Mouse (Mus musculus) frontal cortex, postnatal 14 days (tissue): ENCODE results near the gene Elane.
A peak's percentile ranks its signal among the peaks of the same experiment; 100 is the strongest.
"Not testable (repeated sequence)": the region's sequence is repeated elsewhere in the genome, so short reads cannot be mapped to it uniquely, and the experiment has no call there.

Experiments used
- DNase-seq, 2 experiments: peaks; one replicate each; pipeline ENCODE4 v3.0.0; 2022; ENCODE audit warnings: low spot score in 2 of 2

Gene Elane

DNA sequence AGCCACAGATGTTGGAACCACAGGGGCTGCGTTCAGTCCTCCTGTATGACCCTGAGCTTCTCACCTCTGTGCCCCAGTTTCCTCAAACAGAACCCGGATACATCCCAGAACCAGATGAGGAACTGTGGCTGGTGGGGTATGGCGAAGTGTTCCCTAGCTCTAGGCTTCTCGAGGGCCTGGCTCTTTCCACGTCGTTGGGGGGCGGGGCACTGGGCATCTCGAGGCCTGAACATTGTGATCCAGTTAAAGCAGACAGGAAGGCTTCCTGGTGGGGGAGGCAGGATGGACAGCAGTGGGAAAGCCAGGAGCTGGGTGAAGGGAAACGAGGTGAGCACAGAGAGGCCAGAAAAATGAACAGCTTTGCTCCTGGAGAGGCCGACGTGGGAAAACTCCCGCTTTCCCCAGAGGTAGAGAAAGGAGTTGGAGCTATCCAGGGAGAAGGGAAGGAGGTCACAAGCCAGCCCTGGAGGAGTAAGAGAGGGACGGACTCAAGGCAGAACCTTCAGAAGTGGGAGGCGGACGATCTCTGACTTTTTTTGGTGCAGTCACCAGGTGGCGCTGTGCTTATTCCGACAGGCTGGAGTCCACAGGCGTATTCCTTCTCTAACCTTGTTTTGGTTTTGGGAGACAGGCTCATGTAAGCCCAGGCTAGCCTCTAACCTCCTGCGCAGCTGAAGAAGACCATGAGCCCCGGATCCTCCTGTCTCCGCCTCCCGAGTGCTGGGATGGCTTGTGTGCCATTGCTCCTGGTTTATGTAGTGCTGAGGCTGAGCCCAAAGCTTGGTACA lies 2.6 kb upstream of the Elane start:
- peak in 1 of 2 experiments; percentile 71 for DNase-seq

DNA sequence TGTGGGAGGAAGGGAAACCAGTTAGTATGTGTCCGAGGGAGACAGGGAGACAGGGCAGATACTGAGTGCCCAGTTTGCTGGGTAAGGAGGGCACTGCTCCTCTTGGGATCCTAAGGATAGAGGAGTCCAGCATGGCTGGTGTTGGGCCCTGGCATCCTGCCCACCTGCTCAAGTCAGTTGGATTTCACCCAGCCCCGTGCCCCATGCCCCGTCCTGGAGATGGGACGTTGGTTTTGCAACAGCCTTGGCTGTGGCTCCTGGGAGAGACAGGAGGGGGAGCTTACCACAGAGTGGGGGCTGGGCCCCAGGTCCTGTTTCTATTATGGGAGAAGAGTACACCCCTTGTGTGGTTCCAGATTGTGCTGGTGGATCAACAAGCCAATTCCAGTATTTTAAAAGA lies 1.6 kb upstream of the Elane start:
- DNase-seq = no peak

- DNase-seq = not testable (repeated sequence)
These were observed 1.1 kb upstream of the Elane start for GRCm38 (mm10) chr10:79884938-79885337.

GRCm38 (mm10) chr10:79886611-79887010 lies 564 bp downstream of the Elane start:
- DNase-seq = no peak

- no peak for DNase-seq
These were observed 3.3 kb downstream of the Elane start for GRCm38 (mm10) chr10:79889386-79889785.

- no peak for DNase-seq
These were observed 4.6 kb downstream of the Elane start, which contains the start of gene Cfd for GRCm38 (mm10) chr10:79890670-79891069. Gene Cfd (plus strand): TSS chr10:79890853.

DNA sequence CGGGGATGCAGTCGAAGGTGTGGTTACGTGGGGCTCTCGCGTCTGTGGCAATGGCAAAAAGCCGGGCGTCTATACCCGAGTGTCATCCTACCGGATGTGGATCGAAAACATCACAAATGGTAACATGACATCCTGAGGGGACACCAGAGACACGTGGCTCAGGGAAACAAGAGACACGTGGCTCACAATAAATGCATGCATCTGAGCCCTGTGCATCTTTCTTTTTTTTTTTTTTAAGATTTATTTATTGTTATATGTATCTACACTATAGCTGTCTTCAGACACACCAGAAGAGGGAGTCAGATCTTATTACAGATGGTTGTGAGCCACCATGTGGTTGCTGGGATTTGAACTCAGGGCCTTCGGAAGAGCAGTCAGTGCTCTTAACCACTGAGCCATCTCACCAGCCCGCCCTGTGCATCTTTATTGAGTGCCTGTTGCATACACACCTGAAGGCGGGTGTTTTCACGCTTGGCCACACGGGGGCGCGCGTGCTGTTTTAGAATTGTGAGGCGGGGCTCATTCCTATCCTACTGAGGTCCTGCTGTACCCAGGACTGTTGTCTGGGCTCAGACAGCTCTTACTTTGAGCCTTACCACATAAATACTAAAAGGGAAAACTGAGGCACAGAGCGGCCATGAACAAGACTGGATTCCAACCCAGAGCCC lies 6.5 kb downstream of the Elane start:
- peak in 1 of 2 experiments; percentile 68 for DNase-seq

DNA sequence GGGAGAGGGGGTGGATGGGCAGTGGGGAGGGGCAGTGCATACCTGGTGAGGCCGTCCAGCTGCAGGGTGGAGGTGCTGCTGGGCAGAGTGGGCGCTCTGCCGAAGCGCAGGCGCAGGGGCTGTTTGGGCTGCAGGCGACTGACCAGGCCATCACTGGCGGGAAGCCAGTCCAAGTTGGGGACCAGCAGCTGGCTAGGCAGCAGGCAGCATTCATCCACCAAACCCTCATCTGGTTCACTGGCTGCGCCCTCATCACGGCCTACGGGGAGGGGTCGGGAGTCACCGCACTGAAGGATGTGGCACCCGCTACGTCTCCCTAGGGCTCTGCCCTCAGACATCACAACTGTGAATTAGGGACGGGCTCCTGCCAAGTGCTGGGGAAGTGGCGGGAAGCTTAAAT lies 10.3 kb downstream of the Elane start:
- DNase-seq = no peak

GRCm38 (mm10) chr10:79896814-79897213 lies 10.8 kb downstream of the Elane start:
- DNase-seq = no peak

DNA sequence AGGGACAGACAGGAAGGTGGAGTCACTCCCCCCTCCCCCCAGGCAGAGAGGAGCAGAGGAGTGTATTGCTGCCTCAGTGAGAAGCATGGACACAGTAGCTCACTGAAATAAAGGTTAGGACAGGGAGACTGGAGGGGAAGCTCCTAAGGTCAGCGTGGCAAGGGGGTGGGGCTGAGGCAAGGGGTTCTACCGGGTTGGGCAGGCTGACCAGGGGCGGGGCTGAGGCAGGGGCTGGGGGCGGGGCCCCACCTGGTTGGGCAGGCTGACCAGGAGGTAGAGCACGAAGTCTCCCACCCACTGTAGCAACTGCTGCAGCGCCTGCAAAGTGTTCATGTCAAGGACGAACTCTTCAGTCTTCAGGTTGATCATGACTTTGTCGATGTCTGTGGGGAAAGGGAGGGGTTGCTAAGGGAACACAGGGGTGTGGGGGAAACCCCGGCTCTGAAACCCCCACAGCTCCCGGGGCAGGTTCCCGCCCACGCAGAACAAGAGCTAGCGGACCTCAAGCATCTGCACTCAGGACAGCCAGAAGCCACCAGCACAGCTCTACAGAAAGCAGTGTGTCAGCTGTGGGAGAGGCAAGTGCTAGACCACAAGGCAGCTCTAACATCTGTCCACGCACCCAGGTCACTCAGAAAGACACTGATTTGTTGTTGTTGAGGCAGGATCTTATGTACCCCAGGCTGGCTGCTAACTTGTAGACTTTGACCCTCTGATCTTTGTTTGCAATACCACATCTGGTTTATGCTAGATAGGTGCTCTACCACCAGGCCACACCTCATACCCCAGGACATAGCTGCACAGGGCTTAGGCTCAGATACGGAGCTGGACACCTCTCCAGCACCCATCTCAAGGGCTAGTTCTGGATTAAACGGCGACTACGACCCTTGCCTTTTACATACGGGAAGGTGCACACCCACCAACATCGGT lies 11.5 kb downstream of the Elane start:
- no peak for DNase-seq

GRCm38 (mm10) chr10:79900951-79901410 lies 14.9 kb downstream of the Elane start:
- DNase-seq = peak; percentile 37 to 63

- no peak for DNase-seq
These were observed 20.7 kb downstream of the Elane start for GRCm38 (mm10) chr10:79906712-79907111.

DNA sequence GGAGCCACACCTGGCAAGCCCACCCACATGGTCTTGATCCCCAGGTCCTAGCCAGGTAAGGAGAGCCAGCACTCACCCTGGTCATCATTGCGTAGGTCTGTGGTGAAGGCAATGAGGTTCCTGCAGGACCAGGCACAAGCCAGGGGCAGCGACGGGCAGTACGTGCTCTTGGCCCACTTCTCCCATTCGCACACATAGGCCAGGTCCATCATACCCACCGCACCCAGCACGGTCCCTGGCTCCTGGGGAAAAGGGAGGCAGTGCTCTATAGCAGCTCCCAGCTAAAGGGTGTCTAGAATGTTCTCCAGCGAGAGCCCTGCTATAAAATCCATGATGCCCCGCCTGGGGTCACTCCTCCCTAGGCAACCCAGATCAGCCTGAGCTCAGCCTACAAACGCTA lies 21.4 kb downstream of the Elane start:
- DNase-seq = no peak

DNA sequence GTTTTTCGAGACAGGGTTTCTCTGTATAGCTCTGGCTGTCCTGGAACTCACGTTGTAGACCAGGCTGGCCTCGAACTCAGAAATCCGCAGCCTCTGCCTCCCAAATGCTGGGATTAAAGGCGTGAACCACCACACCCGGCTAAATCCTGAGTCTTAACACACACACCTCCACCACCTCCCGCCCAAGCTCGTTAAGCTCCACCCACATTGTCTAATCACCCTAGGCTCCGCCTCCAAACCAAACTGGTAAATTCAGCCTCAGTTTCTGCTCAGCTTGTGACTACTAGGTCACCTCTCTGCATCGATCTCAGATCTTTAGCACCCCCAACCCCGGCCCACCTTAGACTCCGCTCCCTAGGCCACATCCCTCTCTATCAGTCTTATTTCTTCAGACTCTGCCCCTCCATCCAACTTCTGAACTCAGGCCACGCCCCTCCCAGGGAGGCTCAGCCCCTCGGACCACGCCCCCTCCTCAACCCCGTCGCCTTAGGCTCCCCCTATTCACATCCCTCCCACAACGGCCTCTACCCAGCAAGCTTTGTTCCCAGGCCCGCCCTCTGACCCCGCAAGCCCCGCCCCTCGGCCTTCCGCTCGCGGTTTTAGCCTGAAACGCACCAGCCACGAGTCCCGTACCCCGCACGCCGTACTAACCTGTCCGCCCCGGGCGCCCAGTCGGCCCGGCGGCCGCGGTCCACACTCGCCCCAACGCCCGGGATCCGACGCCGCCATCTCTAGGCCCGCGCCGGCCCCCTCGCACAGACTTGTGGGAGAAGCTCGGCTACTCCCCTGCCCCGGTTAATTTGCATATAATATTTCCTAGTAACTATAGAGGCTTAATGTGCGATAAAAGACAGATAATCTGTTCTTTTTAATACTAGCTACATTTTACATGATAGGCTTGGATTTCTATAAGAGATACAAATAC lies 22.4 kb downstream of the Elane start, which contains the start of gene Med16:
Med16 (minus strand) TSS at position 757 of the 925 bp plus-strand sequence.
- peak; percentile 92 to 93 for DNase-seq

GRCm38 (mm10) chr10:79909092-79909922 lies 23.3 kb downstream of the Elane start:
- peak in 1 of 2 experiments; percentile 47 for DNase-seq

GRCm38 (mm10) chr10:79910556-79910955 lies 24.5 kb downstream of the Elane start, which contains the start of gene Gm26602:
Gene Gm26602 (plus strand): TSS chr10:79910856.
- DNase-seq = no peak

- DNase-seq = no peak
These were observed 26.4 kb downstream of the Elane start for GRCm38 (mm10) chr10:79912412-79912811.

GRCm38 (mm10) chr10:79914131-79914947 lies 28.3 kb downstream of the Elane start:
- no peak for DNase-seq
